Mouse (Mus musculus) ES-E14 (cell line): ENCODE results near the gene Zgpat.

ENCODE experiments used
- CHD2 ChIP-seq: IDR thresholded peaks from 2 replicates; pipeline ENCODE4 v1.6.1; 2014; ENCODE audit warnings: mild to moderate bottlenecking, low read depth, low read length, inconsistent platforms
- HCFC1 ChIP-seq: IDR thresholded peaks from 2 replicates; pipeline ENCODE4 v1.6.1; 2012; ENCODE audit warnings: low read length, inconsistent platforms, borderline replicate concordance; ENCODE audit not compliant: insufficient read depth
- MAFK ChIP-seq: IDR thresholded peaks from 2 replicates; pipeline ENCODE4 v1.6.1; 2014; ENCODE audit warnings: mild to moderate bottlenecking, low read depth, low read length, inconsistent platforms; ENCODE audit not compliant: insufficient read depth
- ZC3H11A ChIP-seq: IDR thresholded peaks from 2 replicates; pipeline ENCODE4 v1.6.1; 2012; ENCODE audit warnings: low read depth, mild to moderate bottlenecking, inconsistent platforms, low read length, borderline replicate concordance
- ZNF384 ChIP-seq: IDR thresholded peaks from 2 replicates; pipeline ENCODE4 v1.6.1; 2012; ENCODE audit warnings: low read depth, low read length, inconsistent platforms

DNA sequence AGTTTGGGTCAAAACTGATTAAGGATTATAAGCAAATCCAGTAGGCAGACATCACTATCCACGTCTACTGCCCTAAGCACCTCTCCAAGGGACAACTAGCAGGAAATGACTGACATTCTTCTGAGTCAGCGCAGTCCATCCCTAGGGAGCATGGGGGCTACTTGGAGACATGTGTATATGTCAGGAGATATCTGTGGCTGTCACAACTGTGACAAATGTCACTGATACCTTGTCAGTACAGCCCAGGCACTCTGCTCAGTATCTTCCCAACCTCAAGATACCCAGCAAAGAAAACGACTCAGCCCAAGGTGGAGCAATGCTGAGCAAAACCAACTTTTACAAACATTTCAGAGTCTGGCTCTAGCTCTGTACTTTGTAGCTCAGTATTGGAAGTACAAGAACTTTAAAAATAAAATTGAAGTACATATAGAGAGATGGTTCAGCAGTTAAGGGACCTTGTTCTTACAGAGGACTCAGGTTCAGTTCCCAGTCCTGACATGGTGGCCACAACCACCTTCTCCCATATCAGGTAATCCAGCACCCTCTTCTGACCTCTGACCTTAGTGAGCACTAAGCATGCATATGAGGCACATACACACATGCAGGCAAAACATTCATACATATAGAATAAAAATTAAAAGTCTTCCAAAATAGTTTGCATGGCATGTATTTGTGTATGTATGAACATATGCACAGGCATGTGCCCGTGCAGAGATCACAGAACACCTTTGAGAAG, 56.3 kb downstream of the Zgpat start:
- TF ChIP-seq CHD2 (no peak), ZNF384 (no peak), MAFK (no peak), HCFC1 (no peak), ZC3H11A (no peak)
